Mouse (Mus musculus): ENCODE data around the gene Dcp1a.

GRCm38 (mm10) chr14:30557730-30558129, 78.4 kb downstream of the Dcp1a start:
- TF ChIP-seq GABPA (IDR thresholded peaks at IDR 0.05; ENCODE audit: insufficient replicate concordance, low read depth, low read length) (no peak), ZKSCAN1 (IDR thresholded peaks at IDR 0.05; ENCODE audit: borderline replicate concordance, low read depth, low read length) (no peak), CTCF (conservative IDR thresholded peaks at IDR 0.05 in 1 of 2, IDR thresholded peaks at IDR 0.05 in 1 of 2; ENCODE audit: low read depth in 2 of 2, low read length in 2 of 2) (no peak), POLR2A (IDR thresholded peaks at IDR 0.05; ENCODE audit: low read depth, low read length) (no peak)
